Mouse (Mus musculus) activated CD4-positive, CD25-positive, alpha-beta regulatory T cell, adult 9 weeks (primary cell): ENCODE measurements around the gene Ndufv2. TPM values are rescaled to one million over a fixed set of nuclear protein-coding genes. Genes with fewer than 3 reads are reported as not detected.

Experiments used
- polyA plus RNA-seq: library from polyadenylated mRNA; unstranded; fragments of 100-300 nt; shearing (Covaris generic); gene quantifications from one replicate; pipeline ENCODE4 v1.2.1, GENCODE M21; 2017

The Ndufv2 gene
- 257 TPM for polyA plus RNA-seq

DNA sequence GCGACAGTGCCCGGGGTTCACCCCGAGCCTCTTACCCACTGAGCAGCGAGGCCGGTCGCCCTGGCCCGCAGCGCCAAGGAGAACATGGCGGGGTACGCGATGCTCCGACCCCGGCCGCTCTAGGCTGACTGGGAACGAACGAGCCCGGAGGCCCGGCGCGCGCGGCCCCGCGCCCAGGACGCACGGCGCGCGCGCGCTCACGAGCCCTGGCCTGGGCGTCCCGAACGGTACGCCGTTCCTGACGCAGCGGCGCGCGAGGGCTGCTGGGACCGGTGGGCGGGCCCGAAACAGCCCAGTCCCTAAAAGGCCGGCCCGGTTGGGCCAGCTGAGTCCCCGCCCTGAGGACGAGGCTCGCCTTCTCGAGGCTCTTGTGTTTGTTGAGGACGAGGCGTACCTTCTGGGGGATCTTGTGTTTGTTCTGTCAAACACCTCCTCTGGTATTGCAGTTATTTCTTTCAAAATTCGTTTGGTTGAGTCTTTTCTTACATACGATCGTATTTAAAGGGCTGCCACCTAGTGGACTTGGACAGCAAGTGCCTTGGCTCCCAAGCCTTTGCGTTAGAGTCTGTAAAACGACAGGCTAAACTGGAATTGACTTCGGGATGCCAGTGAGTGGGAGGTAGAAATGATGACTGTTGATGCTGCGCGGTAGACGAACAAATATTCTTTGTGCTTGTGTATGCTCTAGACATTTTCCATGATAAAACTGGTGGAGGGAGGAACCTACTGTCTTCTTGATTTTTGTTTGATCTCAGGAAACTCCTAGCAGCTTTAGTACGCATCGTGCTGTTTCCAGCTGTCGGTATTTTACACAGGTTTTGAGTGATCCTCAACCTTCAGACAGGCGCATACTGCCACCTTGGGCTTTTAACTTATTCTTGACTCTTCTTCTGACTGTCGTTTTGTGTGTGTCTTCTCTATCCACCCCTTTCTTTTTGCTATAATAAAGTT, at the start of gene Ndufv2:
Gene Ndufv2, minus strand, starts transcription at position 180 of the 951 bp plus-strand sequence.

DNA sequence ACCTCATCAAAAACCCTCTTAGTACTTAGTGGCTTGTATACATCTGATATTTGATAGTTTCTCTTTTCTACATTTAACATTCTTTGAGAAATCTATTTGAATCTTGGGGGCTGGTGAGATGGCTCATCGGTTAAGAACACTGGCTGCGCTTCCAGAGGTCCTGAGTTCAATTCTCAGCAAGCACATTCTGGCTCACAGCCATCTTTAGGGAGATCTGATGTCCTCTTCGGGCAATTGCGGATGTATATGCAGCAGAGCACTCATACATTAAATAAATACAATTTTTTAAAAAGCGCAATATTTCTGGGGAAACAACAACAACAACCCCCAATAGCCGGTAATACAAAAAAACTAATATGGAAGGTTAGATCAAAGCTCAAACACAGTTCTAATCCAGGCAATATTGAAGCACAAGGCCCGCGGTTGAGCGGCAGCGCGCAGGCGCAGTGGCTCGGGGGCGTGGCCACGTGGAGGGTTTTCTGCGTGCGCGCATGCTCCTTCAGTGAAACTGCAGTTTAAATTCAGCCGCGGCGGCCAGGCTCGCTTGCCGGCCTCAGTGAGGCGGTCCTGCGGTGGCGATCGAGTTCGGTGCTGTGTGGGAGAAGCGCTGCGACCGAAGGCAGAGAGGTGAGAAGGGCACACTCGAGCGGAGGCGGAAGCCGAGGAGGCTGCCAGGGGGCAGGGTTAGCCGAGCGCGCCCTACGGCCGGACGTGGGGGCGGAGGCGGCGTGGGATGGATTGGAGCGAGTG, 21.9 kb upstream of the Ndufv2 start, which contains the start of gene Ddx11:
Gene Ddx11, plus strand, starts transcription at position 455 of the 750 bp plus-strand sequence.

DNA sequence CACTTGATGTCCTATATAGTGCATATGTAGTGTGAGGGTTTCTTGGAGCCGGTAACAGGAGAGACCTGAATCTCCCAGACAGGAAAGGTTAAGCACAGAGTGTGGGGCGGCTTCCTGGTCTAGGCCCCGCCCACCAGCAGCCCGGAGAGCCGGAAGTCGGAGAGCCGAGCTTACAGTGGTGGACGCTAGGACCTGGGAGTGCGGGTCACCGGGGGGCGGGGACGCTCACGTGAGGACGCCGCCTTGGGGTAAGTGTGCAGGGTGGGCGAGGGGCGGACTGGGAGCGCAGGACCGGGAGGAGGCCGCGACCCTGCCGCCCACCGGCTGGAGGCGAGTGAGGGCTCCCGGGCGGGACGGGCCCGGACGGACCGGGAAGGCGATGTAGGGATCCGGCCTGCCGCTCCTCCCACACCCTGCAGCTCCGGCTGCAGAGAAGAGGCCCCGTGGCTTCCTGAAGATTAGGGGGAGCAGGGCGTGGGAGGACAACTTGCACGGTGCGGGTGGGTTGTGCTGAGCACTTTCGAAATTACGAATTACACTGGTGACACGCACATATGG, 10.1 kb upstream of the Ndufv2 start, which contains the start of gene Washc1:
Gene Washc1, plus strand, starts transcription at position 144 of the 558 bp plus-strand sequence.

GRCm38 (mm10) chr17:66076934-66077333, 24.4 kb downstream of the Ndufv2 start, which contains the start of gene Ankrd12:
Gene Ankrd12 (minus strand): TSS chr17:66077089.

Other genes with a start within 250 kb of the Ndufv2 start
- 76.3 TPM for gene Ralbp1, start 215.8 kb downstream of the Ndufv2 start, polyA plus RNA-seq
- 68.8 TPM for gene Twsg1, start 150.3 kb downstream of the Ndufv2 start, polyA plus RNA-seq
- gene Ankrd12, start 24.5 kb downstream of the Ndufv2 start, polyA plus RNA-seq: 188 TPM
- 11.6 TPM for gene Washc1, start 10.0 kb upstream of the Ndufv2 start, polyA plus RNA-seq
- gene Ddx11, start 22.0 kb upstream of the Ndufv2 start, polyA plus RNA-seq: 30.8 TPM